Mouse (Mus musculus) liver, adult 2 months (tissue): ENCODE measurements around the gene Slc43a2.

Experiments used
- CTCF ChIP-seq: fragments of 200-500 bp; IDR thresholded peaks from 2 replicates; pipeline ENCODE4 v1.5.1; 2011; ENCODE audit warnings: low read depth, low read length, control low read depth
- POLR2A ChIP-seq: fragments of 200-500 bp; IDR thresholded peaks from 2 replicates; pipeline ENCODE4 v1.6.1; 2011; ENCODE audit warnings: low read length, control low read depth; ENCODE audit not compliant: insufficient read depth; ENCODE audit errors: extremely low read depth

GRCm38 (mm10) chr11:75624102-75624554, 92.6 kb downstream of the Slc43a2 start:
- no peak for TF ChIP-seq POLR2A
- no peak for TF ChIP-seq CTCF
